Mouse (Mus musculus): ENCODE measurements around the gene Chac1.
A peak's percentile ranks its signal among the peaks of the same experiment; 100 is the strongest.

Gene Chac1

GRCm38 (mm10) chr2:119327942-119328526 is 23.0 kb upstream of the Chac1 start:
- no peak for DNase-seq (ENCODE audit: low spot score in 2 of 2)

GRCm38 (mm10) chr2:119328546-119328945 is 22.5 kb upstream of the Chac1 start:
- no peak for DNase-seq (ENCODE audit: low spot score in 2 of 2)

- DNase-seq (ENCODE audit: low spot score in 2 of 2), result no peak
Observed at GRCm38 (mm10) chr2:119329123-119329817, 21.8 kb upstream of the Chac1 start.

- no peak for DNase-seq (ENCODE audit: low spot score in 2 of 2)
Observed at GRCm38 (mm10) chr2:119330795-119331194, 20.2 kb upstream of the Chac1 start.

GRCm38 (mm10) chr2:119332177-119332661 is 18.8 kb upstream of the Chac1 start:
- DNase-seq (ENCODE audit: low spot score in 2 of 2), result no peak

- DNase-seq (ENCODE audit: low spot score in 2 of 2), result no peak
Observed at GRCm38 (mm10) chr2:119334135-119334534, 16.9 kb upstream of the Chac1 start.

- no peak for DNase-seq (ENCODE audit: low spot score in 2 of 2)
Observed at GRCm38 (mm10) chr2:119334964-119335525, 16.0 kb upstream of the Chac1 start.

- DNase-seq (ENCODE audit: low spot score in 2 of 2), result no peak
Observed at GRCm38 (mm10) chr2:119335535-119335934, 15.5 kb upstream of the Chac1 start.

GRCm38 (mm10) chr2:119336002-119336401 is 15.0 kb upstream of the Chac1 start:
- no peak for DNase-seq (ENCODE audit: low spot score in 2 of 2)

- no peak for DNase-seq (ENCODE audit: low spot score in 2 of 2)
Observed at GRCm38 (mm10) chr2:119336470-119336869, 14.6 kb upstream of the Chac1 start.

- DNase-seq (ENCODE audit: low spot score in 2 of 2), result peak; percentile 72 to 82
Observed at GRCm38 (mm10) chr2:119337425-119338265, 13.4 kb upstream of the Chac1 start.

GRCm38 (mm10) chr2:119344537-119345138 is 6.4 kb upstream of the Chac1 start:
- no peak for DNase-seq (ENCODE audit: low spot score in 2 of 2)

- DNase-seq (ENCODE audit: low spot score in 2 of 2), result no peak
Observed at GRCm38 (mm10) chr2:119353707-119354106, 2.7 kb downstream of the Chac1 start.

GRCm38 (mm10) chr2:119355089-119355488 is 4.1 kb downstream of the Chac1 start:
- no peak for DNase-seq (ENCODE audit: low spot score in 2 of 2)

GRCm38 (mm10) chr2:119355651-119356050 is 4.6 kb downstream of the Chac1 start:
- no peak for DNase-seq (ENCODE audit: low spot score in 2 of 2)

- no peak for DNase-seq (ENCODE audit: low spot score in 2 of 2)
Observed at GRCm38 (mm10) chr2:119356310-119356709, 5.3 kb downstream of the Chac1 start.

- no peak for DNase-seq (ENCODE audit: low spot score in 2 of 2)
Observed at GRCm38 (mm10) chr2:119356805-119357204, 5.8 kb downstream of the Chac1 start.

GRCm38 (mm10) chr2:119358249-119358648 is 7.2 kb downstream of the Chac1 start:
- DNase-seq (ENCODE audit: low spot score in 2 of 2), result no peak

GRCm38 (mm10) chr2:119359721-119360291 is 8.8 kb downstream of the Chac1 start:
- DNase-seq (ENCODE audit: low spot score in 2 of 2), result no peak

- no peak for DNase-seq (ENCODE audit: low spot score in 2 of 2)
Observed at GRCm38 (mm10) chr2:119364969-119365368, 13.9 kb downstream of the Chac1 start.

GRCm38 (mm10) chr2:119367346-119367745 is 16.3 kb downstream of the Chac1 start:
- no peak for DNase-seq (ENCODE audit: low spot score in 2 of 2)
